Mouse (Mus musculus): ENCODE measurements around the gene Olfr11.

Gene Olfr11

DNA sequence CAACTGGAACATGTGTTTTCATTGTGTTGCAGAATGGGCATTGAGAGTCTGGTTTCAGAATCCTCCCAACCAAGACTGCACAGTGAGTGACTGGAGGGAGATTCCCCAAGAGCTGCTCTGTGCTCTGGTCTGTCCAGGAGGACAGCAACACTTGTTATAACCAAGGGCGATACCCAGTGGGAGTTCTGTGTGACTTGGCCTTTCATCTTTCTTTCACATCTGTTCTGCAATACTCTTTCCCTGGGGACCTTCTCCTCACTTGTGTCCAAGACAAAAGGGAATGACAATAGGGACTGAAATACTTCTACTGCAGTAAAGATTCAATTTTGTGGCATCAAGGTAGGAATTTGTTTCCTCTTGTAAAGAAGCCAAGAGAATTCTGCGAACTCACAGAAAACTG, at the start of gene Olfr11:
Gene Olfr11, minus strand, starts transcription at position 101 of the 400 bp plus-strand sequence.
- DNase-seq = no peak

DNA sequence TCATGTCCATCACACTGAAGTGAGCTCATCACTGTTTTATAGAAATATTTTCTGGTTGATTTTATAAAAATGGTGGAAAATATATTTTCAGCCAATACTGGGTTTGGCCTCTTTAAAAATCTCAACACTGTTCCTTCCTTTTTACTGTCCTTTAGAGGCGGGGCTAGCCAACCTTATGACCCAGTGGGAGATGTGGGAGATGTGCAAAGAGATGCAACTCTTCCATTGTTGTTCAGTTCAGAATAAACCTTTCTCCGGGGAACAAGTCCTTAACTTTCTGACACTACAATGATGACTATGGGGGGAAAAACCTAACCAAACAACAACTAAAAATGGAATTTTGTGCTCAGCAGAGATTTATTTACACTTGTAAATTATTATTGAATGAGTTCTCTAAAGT, 35.0 kb upstream of the Olfr11 start, which contains the start of gene Olfr1360:
Gene Olfr1360, minus strand, starts transcription at position 101 of the 400 bp plus-strand sequence.
- DNase-seq = no peak

GRCm38 (mm10) chr13:21663286-21663685, 21.0 kb upstream of the Olfr11 start, which contains the start of gene Olfr1361:
TSS of gene Olfr1361 (minus strand) at chr13:21663386.
- no peak for DNase-seq

DNA sequence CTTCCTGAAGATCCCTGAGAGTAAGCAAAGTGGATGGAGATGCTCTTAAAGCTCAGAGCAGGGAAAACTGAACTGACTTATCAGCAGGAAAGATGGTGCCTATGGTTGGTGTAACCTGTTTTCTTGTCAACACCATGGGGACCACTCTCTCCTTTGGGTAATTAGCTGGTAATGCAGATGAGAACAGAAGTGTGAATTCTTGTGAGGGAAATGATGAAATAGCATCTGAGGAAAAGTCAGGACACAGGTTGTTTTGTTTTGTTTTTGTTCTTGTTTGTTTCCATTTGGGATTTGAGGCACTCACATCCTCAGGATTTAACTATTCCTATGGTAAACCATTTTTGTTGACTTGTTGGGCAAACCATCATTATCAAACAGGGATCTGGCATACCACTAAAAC, 28.4 kb downstream of the Olfr11 start, which contains the start of gene Olfr1362:
Gene Olfr1362, minus strand, starts transcription at position 101 of the 400 bp plus-strand sequence.
- no peak for DNase-seq

GRCm38 (mm10) chr13:21591618-21592017, 50.7 kb downstream of the Olfr11 start:
- no peak for DNase-seq
